Mouse (Mus musculus): ENCODE results near the gene Gipc1.

Gipc1 gene

DNA sequence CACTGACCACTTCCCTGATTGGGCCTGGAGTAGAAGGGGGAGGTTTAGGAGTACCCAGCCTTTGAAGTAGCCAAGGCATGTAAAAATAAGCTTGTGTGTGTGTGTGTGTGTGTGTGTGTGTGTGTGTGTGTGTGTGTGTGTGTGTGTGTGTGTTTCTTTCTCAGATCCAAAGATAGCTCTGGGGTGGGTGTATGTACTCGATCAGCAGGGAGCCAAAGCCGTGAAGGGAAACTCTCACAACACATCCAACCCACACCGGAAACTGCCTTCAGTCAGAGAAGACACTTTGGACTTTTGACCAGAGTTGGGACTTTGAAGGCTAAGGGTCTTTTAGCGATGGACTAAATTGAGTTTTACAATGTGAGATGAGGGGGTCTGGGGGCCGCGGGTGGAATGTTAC lies 2.8 kb upstream of the Gipc1 start:
- no peak for DNase-seq

DNA sequence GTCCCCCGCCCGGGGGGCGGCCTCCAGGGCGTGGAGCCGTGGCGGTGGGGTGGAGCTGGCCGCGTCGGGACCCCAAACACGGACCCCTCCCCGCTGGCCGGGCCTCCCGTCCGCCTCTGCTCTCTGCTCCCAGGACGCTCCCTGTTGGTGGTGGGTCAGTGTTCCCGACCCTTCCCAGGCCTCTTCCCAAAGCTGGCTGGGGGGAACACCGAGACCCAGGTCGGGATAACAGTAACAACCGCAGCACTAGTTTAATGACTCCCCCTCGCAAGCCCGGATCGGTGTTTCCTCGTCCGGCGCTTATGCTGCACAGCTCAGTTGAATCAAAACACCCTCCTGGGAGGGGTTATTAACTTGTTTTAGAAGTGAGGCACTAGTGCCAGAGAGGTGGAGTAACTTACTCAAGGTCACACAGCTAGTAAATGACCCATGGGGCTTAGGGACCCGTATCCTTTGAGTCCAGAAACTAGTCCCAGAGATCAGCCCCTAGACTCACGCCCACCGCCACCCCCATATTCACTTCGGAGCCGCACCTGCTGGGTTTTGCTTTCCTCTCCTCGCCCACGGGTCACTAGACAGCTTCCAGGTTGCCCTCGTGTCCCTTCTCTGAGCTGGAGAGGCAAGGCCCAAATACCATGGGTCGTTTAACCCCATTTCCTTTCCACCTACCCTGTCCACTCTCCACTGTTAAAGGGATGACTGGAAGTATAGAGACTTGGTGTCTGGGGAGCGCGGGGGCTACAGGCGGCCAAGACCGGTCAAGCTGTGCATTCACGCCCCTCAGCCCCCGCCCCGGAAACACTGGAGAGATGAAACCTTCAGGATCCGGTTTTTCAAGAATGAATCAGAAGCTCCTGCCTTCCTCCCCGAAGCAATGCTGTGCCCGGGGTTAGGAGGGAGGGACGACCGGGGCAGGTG lies 526 bp downstream of the Gipc1 start:
- peak; percentile 59 for DNase-seq

DNA sequence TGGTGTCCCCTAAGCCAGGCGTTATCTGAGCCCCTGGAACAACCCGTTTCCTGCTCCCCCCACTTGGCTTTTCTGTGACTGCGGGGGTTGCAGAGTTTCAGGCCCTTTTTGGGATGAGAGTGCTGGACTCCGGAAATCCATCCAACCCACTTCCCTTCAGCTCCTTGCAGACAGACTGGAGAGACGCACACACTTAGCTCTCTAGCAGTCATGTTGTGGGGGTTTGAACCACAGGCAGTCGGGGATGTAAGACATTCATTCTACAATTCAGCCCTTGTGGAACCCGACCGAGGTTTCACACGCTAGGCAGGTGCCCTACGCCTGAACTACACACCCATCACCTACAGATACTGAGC lies 1.2 kb downstream of the Gipc1 start:
- no peak for DNase-seq

DNA sequence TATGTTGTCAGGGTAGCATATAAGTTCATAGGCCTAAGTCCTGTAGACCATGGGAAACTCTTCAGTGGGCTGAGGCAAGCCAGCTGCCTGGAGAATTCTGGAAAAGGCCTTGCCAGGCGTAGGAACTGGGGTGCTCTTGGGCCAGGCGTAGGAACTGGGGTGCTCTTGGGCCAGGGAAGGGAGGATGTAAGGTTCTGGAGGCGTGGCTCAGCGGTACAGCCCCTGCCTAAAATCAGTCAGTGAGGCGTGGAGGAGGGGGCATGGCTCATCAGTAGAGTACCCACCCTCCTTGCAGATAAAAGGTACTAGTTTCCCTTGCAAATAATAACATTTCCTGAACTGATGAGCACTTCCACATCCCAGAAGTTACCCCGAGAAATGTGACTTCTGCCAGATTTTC lies 2.2 kb downstream of the Gipc1 start:
- DNase-seq: no peak

DNA sequence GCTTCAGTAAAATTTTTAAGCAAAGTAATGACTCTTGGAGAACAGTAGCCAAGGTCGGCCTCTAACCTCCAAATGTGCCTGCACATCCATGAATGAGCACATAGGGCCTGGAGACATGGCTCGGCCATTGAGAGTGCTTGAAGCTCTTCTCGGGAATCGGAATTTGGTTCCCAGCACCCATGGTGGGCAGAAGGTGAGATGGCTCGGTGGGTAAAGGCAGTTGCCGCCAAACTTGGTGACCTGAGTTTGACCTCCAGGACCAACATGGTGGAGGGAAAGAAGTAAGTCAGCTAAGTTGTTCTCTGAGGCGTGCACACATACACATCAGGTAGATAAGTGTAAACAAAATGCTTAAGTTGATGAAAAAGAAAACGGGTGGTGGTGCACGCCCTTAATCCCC lies 3.6 kb downstream of the Gipc1 start:
- no peak for DNase-seq

DNA sequence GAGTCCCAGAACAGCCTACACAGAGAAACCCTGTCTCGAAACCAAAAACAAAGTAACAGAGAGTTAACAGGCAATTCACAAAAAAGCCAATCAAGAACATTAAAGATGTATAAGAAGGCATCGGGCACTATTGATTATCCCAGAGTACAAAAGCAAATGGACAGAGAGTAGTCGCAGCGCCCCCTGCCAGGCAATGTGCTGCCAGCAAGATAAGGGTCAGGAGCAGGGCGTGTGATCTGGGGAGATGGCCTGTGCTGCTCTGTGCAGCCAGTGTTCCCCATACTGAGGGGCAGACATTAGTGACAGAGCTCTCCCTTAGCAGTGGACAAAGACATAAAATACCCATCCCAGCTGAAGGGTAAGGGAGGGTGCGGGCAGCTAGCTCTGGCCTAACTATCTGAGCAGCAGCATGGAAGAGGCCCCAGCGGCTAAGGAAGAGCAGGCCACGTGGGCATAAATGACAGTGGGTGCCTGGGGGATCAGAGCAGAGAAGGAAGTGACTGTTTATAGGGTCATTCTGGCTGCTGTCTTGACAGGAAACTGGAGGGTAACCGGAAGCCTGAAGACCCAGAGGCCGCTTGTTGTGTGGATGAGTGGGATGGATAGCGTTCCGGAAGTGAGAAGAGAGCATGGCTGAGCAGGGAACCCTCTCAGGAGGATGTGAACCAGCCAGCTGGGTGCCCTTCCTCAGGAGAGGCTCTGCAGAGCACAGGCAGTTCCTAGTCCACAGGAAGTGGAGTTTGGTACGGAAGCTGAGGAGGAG lies 4.2 kb downstream of the Gipc1 start:
- DNase-seq: peak; percentile 74

DNA sequence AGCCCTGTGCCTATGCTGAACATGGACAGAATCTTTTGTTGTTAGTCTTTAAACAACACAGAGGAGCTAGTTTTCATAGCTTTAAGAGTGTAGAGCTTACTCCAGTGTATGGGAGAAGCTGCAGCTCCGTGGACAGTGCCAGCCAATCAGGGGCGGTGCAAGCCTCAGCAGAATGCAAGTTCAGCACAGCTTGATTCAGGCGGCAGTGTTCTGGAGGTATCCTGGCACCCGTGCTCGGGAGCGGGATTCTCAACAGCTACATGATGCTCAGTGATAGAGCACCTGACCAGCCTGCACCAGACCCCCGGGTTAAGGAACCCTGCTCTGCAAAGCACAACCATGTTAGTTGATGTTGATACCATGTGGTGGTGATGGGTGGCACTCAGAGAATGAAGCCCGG lies 8.1 kb downstream of the Gipc1 start:
- no peak for DNase-seq

DNA sequence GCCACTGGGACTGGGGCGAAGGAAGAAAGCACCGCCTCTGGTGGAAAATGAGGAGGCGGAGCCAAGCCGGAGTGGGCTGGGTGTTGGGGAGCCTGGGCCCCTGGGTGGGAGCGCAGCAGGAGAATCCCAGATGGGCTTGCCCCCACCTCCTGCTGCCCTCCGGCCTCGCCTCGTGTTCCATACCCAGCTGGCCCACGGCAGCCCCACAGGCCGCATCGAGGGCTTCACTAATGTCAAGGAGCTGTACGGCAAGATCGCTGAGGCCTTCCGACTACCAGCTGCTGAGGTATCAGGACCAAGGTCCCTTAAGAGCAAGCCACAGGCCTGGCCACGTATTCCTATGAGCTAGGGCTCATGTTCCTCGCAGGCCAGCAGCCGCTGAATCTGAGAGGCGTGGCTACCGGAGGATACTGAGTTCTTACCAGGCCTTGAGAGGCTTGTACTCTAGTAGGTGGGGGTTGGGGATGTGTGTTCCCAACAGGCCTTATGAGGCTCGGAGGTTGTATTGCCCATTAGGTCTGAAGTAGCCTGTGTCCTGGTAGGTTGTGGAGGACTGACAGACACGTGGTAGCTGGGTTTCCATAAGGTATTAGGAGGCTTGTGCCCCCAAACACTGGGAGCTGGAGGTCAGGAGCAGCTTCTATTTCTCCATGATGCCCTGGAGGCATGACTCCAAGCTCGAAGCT lies 8.7 kb downstream of the Gipc1 start:
- peak; percentile 55 for DNase-seq

DNA sequence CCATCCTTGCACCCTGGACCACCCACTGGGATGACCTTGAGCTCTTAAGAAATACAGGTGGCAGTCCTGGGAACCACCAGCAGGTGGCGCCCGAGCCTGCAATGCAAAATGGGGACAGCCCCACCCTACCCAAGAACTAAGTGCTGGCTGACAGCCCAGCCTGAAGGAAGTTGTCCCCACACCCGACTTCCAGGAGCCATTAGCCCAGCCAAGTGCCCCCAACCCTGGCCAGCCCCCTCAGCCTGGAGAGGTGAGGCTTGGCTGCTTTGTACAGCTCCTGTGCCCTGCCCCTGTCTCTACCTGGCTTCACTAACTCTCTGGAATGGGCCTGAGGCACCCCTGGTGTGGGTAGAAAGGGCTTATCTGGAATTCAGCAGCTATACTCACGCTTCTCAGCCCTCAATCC lies 9.9 kb downstream of the Gipc1 start:
- DNase-seq: peak; percentile 98

DNA sequence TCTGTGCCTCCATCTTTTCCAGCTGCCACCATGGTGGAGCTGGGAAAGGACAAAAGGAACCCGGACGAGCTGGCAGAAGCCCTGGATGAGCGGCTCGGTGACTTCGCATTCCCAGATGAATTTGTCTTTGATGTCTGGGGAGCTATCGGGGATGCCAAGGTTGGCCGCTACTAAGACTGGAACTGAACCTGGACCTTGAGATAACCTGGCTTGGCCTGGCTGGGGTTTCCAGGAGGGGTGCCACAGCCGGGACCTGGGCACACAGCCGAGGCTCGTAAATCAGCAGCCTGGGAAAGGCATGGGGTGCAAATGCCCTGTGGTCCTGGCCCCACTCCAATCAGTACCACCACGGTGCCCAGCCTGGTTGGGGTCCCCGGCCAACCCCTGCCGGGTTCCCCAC lies 11.6 kb downstream of the Gipc1 start:
- DNase-seq: no peak

DNA sequence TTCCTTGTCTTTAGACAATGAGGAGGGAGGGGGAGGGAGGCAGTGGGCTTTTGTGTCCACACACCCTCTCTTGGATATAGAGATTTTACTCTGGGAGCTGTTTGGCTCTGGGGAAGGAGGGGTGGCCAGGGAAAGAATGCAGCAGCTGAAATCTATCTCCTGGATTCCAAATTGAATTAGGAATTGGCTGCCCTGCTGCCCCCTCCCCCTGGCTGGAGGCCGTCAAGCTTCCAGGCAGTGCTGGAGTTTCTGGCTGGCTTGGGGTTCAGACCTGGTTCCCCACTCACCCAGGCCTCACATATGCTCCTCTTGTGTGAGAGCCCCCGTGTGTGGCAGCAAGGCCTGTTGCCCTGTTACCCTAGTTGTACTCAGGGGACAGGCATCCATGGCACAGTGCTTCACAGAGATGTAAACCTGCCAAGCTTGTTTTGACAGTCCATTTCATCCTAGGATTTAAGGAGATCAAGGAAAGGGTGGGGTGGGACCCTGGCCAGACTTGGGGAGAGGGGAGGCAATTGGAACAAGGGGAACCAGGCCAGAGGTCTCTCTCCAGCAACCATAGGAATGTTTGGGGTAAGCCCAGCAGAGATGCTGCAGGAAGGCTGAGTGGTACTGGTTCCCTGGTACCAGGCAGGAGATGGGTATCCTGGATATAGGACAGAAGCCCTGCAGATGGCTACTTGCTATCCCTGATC lies 12.6 kb downstream of the Gipc1 start:
- peak; percentile 50 for DNase-seq

DNA sequence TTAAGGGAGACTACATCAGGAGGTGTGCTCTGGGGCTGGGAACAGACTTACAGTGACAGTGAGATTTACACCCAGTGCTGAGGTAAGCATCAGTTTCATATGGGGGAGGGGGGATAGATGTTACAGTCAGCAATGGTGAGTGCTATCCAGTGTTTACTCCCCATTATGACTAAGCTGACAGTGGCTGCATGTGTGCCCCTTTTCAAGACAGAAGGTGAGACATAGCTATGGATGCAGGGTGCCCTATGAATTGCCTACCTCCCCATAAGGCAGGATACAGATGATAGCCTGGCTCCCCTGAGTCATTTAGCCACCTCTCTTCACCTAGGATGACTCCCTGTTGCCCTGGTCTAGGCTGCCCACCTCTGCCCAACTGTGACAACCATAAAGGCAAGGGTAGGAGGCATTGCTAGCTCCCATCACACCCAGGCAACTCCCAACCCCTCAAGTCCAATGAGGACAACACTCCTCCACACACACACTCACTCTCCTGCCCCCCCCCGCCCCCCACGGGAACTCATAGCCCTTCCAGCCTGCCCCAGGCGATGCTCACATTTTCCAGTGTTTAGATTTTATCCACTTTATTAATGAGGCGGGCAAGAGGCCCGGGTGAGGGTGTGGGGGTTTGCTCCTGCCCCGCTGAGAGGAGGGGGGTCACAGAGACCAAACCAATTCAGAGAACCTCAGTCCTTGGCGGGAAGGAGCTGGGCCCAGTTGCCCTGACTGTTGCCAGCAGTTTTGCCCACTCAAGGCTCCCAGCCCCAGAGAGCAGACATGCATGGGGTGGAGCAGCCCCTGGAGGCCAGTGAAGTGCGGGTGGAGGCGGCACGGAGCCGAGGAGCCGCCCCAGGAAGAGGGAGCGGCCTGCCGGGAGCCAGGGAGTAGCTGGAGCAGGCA lies 13.7 kb downstream of the Gipc1 start, which contains the start of gene Ptger1:
Ptger1 (plus strand) TSS at position 710 of the 897 bp plus-strand sequence.
- DNase-seq: peak; percentile 82

DNA sequence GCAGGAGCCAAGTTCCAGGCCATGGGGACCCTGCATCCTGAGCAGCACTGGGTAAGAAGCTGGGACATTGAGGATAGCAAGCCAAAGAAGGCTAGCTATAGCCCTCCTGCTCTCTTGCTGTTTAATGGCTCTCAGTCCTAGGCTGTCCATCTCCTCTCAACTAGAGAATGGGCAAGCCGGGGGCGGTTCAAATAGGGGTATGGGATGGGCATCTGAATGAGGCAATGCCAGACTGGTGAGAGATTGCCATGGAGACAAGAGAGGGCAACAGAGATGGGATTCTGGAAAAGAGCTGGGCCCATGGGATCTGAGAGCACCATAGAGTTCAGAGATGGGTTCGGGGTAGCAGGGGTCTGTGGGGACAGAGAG lies 14.4 kb downstream of the Gipc1 start:
- DNase-seq: no peak

DNA sequence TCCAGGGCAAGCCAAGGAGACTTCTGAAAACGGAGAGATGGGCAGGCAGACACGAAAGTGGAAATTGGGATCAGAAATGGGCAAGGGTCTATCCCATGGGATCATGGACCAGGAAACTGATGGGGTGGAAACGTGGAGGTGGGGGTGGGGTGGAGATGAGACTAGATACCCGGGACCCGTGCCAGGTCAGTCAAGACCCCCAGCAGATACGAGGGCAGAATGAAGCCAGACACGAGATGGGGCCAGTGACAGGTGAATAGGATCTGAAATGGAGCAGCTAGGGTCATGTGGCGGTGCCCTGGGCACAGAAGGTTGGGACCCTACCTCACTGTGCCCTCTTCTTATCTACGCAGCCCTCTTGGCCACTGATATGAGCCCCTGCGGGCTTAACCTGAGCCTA lies 15.0 kb downstream of the Gipc1 start:
- DNase-seq: no peak

DNA sequence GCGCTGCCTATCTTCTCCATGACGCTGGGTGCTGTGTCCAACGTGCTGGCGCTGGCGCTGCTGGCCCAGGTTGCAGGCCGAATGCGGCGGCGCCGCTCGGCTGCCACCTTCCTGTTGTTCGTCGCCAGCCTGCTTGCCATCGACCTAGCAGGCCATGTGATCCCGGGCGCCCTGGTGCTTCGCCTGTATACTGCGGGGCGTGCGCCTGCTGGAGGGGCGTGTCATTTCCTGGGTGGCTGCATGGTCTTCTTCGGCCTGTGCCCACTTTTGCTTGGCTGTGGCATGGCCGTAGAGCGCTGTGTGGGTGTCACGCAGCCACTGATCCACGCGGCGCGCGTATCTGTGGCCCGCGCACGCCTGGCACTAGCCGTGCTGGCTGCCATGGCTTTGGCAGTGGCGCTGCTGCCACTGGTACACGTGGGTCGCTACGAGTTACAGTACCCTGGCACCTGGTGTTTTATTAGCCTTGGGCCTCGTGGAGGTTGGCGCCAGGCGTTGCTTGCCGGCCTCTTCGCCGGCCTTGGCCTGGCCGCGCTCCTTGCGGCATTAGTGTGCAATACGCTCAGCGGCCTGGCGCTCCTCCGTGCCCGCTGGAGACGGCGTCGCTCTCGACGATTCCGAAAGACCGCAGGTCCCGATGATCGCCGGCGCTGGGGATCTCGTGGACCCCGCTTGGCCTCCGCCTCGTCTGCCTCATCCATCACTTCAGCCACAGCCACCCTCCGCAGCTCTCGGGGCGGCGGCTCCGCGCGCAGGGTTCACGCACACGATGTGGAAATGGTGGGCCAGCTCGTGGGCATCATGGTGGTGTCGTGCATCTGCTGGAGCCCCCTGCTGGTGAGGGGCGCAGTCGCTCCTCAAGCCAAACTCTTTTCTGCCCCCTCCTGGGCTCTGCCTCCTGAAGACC lies 15.8 kb downstream of the Gipc1 start:
- DNase-seq: peak; percentile 72

DNA sequence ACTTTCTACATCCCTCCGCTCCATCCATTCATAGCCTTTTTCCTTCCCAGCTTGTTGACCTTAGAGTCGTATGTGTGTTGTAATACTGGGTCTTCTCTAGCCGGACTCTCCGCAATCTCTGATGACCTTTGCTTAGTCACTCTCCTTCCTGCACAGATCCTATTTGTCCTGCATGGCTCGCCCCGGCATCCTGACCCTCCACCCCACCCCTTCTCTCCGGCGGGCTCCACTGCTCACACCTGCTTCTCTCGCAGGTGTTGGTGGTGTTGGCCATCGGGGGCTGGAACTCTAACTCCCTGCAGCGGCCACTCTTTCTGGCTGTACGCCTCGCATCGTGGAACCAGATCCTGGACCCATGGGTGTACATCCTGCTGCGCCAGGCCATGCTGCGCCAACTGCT lies 16.5 kb downstream of the Gipc1 start:
- no peak for DNase-seq

DNA sequence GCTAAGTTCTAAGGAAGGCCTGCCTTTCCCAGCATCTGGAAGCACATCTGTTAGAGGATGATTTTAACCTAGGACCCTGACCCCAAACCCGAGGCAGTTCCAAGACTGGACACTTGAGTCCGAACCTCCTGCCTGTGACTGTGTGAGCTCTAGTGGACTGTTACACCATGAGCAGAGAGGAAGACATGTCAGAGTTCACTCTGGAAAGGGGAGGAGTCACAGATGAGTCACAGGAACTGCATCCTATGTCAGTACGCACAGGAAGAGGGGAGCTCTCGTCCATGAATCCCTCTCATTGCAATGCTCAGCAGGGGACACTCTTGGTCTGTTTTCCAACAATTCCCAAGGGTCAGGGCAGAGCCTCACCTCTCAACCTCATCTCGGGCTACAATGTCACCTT lies 20.5 kb downstream of the Gipc1 start:
- no peak for DNase-seq

DNA sequence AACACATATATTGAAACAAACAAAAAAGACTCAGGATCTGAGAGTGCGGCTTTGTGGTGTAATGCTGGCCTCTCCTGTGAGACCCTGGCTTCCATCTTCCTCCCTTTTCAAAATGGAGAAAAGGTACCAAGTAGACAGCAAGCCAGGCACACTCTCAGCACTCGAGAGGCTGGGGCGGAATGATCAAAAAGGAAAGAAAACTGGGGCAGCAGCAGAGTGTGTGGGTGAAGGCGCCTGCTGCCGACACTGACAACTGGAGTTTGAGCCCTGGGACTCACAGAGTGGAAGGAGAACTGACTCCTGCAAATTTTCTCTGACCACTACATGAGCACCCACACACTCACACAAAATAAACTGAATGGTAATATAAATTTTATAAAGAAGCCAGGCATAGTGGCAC lies 22.0 kb downstream of the Gipc1 start:
- no peak for DNase-seq

DNA sequence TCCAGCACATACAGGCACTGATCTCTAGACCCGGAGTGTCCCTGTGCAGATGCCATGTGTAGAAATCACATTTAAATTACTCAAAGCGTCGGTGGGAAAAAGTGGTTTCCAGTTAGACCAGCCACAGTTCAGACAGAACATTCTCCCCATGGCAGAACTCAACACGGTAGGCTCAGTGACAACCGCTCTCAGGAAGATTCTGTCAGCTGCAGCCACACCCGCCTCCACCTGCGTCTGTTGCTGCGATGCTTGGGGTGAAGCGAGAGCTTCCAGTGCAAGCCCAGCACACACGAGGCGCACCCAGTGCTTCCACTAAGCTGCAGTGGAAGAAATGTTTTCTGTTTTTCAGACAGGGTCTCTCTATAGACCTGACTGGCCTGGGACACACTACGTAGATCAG lies 27.4 kb downstream of the Gipc1 start:
- no peak for DNase-seq

DNA sequence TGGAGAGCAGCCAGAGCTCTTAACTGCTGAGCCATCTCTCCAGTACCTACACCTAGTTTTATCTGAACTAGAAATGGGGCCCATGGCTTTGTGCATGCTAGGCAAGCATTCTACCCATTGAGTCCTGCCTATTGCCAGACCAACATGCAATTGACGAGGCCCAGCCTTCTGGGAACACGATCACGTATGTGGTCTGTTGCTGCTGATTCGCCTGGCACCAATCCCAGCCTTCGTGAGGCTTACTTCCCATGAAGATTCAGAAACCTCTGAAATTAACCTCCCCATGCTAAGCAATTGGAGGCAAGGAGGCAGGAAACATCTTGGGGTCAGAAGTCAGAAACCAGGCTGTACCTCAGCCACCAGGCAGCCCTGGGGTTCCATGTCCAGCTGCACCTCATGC lies 28.1 kb downstream of the Gipc1 start:
- no peak for DNase-seq

DNA sequence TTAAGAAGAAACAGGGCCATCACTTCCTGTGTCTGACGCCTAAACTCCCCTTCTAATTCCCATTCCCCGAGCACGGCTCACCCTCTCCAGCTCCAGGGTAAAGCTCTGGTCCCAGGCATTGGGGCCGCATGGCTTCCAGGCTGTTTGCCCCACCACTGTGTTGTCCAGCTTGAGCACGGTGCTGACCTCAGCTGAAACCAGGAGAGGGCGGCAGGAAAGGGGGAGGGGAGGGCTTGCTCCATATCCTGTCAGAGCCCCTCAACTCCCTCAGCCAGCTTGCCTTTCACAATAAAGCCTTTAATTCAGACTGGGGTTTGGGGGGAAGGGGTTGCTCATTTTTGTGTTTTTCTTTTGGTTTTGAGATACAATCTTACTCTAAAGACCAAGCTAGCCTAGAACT lies 28.6 kb downstream of the Gipc1 start:
- no peak for DNase-seq

Data from lung, postnatal 36 days (tissue).